Mouse (Mus musculus) brown adipose tissue, adult 24 weeks (tissue): ENCODE results near the gene Prim2. TPM values are rescaled to one million over a fixed set of nuclear protein-coding genes. Genes with fewer than 3 reads are reported as not detected.

Source experiments
- H3K27ac ChIP-seq: fragments of 200-500 bp; replicated peaks from 2 replicates; pipeline ENCODE4 v1.5.1; 2012; ENCODE audit warnings: low read depth, mild to moderate bottlenecking, low read length
- H3K4me1 ChIP-seq: fragments of 200-500 bp; 2 replicates; pipeline ENCODE4 v1.6.1; 2012; ENCODE audit warnings: low read length, mixed read lengths; ENCODE audit not compliant: control insufficient read depth, insufficient read depth, insufficient read length
- H3K4me3 ChIP-seq: fragments of 200-500 bp; 2 replicates; pipeline ENCODE4 v1.5.1; 2012; ENCODE audit warnings: low read depth, mild to moderate bottlenecking, low read length, moderate library complexity; ENCODE audit not compliant: insufficient read depth
- polyA plus RNA-seq: library from polyadenylated mRNA; stranded (reverse); fragments of >200 nt; gene quantifications from 2 replicates; pipeline ENCODE4 v1.2.4, GENCODE M21; 2012; ENCODE audit not compliant: missing spikeins, insufficient read depth, insufficient read length

The Prim2 gene
- 2.6 and 2.7 TPM in 2 replicates for polyA plus RNA-seq

GRCm38 (mm10) chr1:33669708-33670141 is at the start of gene Prim2:
Gene Prim2 (minus strand): TSS chr1:33669795.
- Histone ChIP-seq H3K4me1 (no peaks in the 10 kb centered on the region), H3K4me3 (peak within 1 kb of the TSS; percentile 77), H3K27ac (no peak within 1 kb of the TSS)

GRCm38 (mm10) chr1:33717636-33718035 is 48.0 kb upstream of the Prim2 start:
- peaks cover 5% of the 10 kb centered on the region; the same call in 1 of the 2 replicates for H3K4me1 ChIP-seq

GRCm38 (mm10) chr1:33714796-33715195 is 45.2 kb upstream of the Prim2 start:
- Histone ChIP-seq H3K4me1 (no peaks in the 10 kb centered on the region), H3K27ac (no peak overlapping the region), H3K4me3 (no peak overlapping the region)

More at GRCm38 (mm10) chr1:33717636-33718035, 48.0 kb upstream of the Prim2 start:
- Histone ChIP-seq H3K4me3 (no peak overlapping the region), H3K27ac (no peak overlapping the region)

GRCm38 (mm10) chr1:33712026-33712425 is 42.4 kb upstream of the Prim2 start:
- no peak overlapping the region for H3K27ac ChIP-seq
- no peaks in the 10 kb centered on the region for H3K4me1 ChIP-seq
- no peak overlapping the region for H3K4me3 ChIP-seq

- H3K27ac ChIP-seq, result no peak overlapping the region
- no peaks in the 10 kb centered on the region for H3K4me1 ChIP-seq
Observed at GRCm38 (mm10) chr1:33709615-33710014, 40.0 kb upstream of the Prim2 start.

GRCm38 (mm10) chr1:33701244-33701643 is 31.6 kb upstream of the Prim2 start:
- Histone ChIP-seq H3K27ac (no peak overlapping the region), H3K4me1 (no peaks in the 10 kb centered on the region), H3K4me3 (no peak overlapping the region)

More at GRCm38 (mm10) chr1:33709615-33710014, 40.0 kb upstream of the Prim2 start:
- no peak overlapping the region for H3K4me3 ChIP-seq

- H3K27ac ChIP-seq, result no peak overlapping the region
- H3K4me1 ChIP-seq, result no peaks in the 10 kb centered on the region
- no peak overlapping the region for H3K4me3 ChIP-seq
Observed at GRCm38 (mm10) chr1:33696016-33696415, 26.4 kb upstream of the Prim2 start.

GRCm38 (mm10) chr1:33693893-33694292 is 24.3 kb upstream of the Prim2 start:
- no peak overlapping the region for H3K27ac ChIP-seq
- H3K4me1 ChIP-seq, result no peaks in the 10 kb centered on the region
- no peak overlapping the region for H3K4me3 ChIP-seq

- Histone ChIP-seq H3K4me3 (no peak overlapping the region), H3K27ac (no peak overlapping the region), H3K4me1 (no peaks in the 10 kb centered on the region)
Observed at GRCm38 (mm10) chr1:33690087-33690448, 20.5 kb upstream of the Prim2 start.

GRCm38 (mm10) chr1:33689446-33690086 is 20.0 kb upstream of the Prim2 start:
- Histone ChIP-seq H3K27ac (no peak overlapping the region), H3K4me3 (no peak overlapping the region), H3K4me1 (no peaks in the 10 kb centered on the region)

- Histone ChIP-seq H3K4me3 (no peak overlapping the region), H3K4me1 (no peaks in the 10 kb centered on the region), H3K27ac (no peak overlapping the region)
Observed at GRCm38 (mm10) chr1:33688810-33689209, 19.2 kb upstream of the Prim2 start.

GRCm38 (mm10) chr1:33684459-33684858 is 14.9 kb upstream of the Prim2 start:
- Histone ChIP-seq H3K4me3 (no peak overlapping the region), H3K4me1 (no peaks in the 10 kb centered on the region), H3K27ac (no peak overlapping the region)

- Histone ChIP-seq H3K4me3 (no peak overlapping the region), H3K27ac (no peak overlapping the region), H3K4me1 (no peaks in the 10 kb centered on the region)
Observed at GRCm38 (mm10) chr1:33680890-33681289, 11.3 kb upstream of the Prim2 start.

- Histone ChIP-seq H3K27ac (no peak overlapping the region), H3K4me1 (no peaks in the 10 kb centered on the region), H3K4me3 (no peak overlapping the region)
Observed at GRCm38 (mm10) chr1:33680435-33680834, 10.8 kb upstream of the Prim2 start.

GRCm38 (mm10) chr1:33673158-33673960 is 3.8 kb upstream of the Prim2 start:
- 0 out of 2 replicates have a peak overlapping the region, but pooled peaks have one; percentile 8 for H3K27ac ChIP-seq
- no peaks in the 10 kb centered on the region for H3K4me1 ChIP-seq
- H3K4me3 ChIP-seq, result no peak overlapping the region

GRCm38 (mm10) chr1:33672514-33672913 is 2.9 kb upstream of the Prim2 start:
- Histone ChIP-seq H3K4me3 (no peak overlapping the region), H3K27ac (no peak overlapping the region), H3K4me1 (no peaks in the 10 kb centered on the region)
